ENCODE assay signal across 9 mouse cellular contexts in the genomic region with DNA sequence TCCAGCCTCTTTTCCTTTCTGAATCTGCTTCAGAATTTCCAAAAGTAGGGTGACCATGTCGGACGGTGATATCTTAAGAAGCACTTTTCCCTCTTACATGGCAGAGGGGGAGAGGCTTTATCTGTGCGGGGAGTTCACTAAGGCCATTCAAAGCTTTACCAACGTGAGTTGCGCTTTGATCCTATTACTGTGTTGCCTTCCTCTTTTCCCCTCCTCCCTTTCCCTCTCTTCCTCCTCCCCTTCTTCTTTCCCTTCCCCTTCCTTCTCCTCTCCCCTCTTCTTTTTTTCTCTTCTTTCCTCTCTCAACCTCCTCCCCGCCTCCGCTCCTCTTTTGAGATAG. TPM values are rescaled to one million over a fixed set of nuclear protein-coding genes. Genes with fewer than 3 reads are reported as not detected.
DNase-seq lines count a peak whose midpoint lies in the region; ATAC-seq and TF ChIP-seq lines count a peak whose summit lies in the region.
"Had no signal": no experiment of that assay in that cellular context is flagged by ENCODE, and none has a peak within 500 bp of the region (broad histone marks: within the 10 kb centered on the region; RNA-seq: fewer than 3 reads in every experiment).

No protein-coding gene starts in this region.

- intact Hi-C loops in heart, postnatal 25 days (cut with DNase I), result loop anchor here (5.0 kb wide), 1 partner anchor 188 kb away; a partner anchor contains a TSS

- no peaks in the 10 kb centered on the region for H3K27me3 ChIP-seq in heart, postnatal 0 days (ENCODE audit: control insufficient read depth, insufficient read depth, low read length)
- H3K27me3 ChIP-seq in hindbrain, embryonic 13.5 days, result 0 out of 2 replicates have a peak, but pooled peaks cover 3% of the 10 kb centered on the region
- no peaks in the 10 kb centered on the region for H3K27me3 ChIP-seq in midbrain, embryonic 11.5 days (ENCODE audit: control insufficient read depth, insufficient read depth, low read length)

- no peak for TF ChIP-seq EP300 in heart, postnatal 0 days (IDR thresholded peaks at IDR 0.05; ENCODE audit: low read depth)

- no peaks in the 10 kb centered on the region for H3K9me3 ChIP-seq in heart, postnatal 0 days (replicated peaks; ENCODE audit: control insufficient read depth, low read length)
- no peaks in the 10 kb centered on the region for H3K9me3 ChIP-seq in hindbrain, embryonic 13.5 days
- H3K9me3 ChIP-seq in midbrain, embryonic 11.5 days (ENCODE audit: control insufficient read depth, low read length), result no peaks in the 10 kb centered on the region

- H3K9ac ChIP-seq in heart, postnatal 0 days (replicated peaks; ENCODE audit: low read depth, low read length), result peak overlapping the region; percentile 12; the same call in 1 of the 2 replicates
- H3K9ac ChIP-seq in hindbrain, embryonic 13.5 days, result peak overlapping the region; percentile 66
- H3K9ac ChIP-seq in midbrain, embryonic 11.5 days (ENCODE audit: low read length), result peak overlapping the region; percentile 73

- 0 out of 2 replicates have a peak, but pooled peaks cover 5% of the 10 kb centered on the region for H3K4me1 ChIP-seq in heart, postnatal 0 days (ENCODE audit: control insufficient read depth, insufficient read depth)
- H3K4me1 ChIP-seq in bone marrow, adult 2 months (ENCODE audit: control insufficient read depth, insufficient read depth, low read length), result peaks cover 10% of the 10 kb centered on the region; the same call in 1 of the 2 replicates
- H3K4me1 ChIP-seq in hindbrain, embryonic 13.5 days (replicated peaks), result peaks cover 18% of the 10 kb centered on the region
- peaks cover 6% of the 10 kb centered on the region for H3K4me1 ChIP-seq in midbrain, embryonic 11.5 days (ENCODE audit: control insufficient read depth, insufficient read depth, low read length)

- WGBS in heart, postnatal 0 days, result 20% methylated on average over 7 of the region's 7 CpGs
- 24% methylated on average over 7 of the region's 7 CpGs for WGBS in bone marrow, adult 2 months
- WGBS in hindbrain, embryonic 13.5 days, result 26% methylated on average over 7 of the region's 7 CpGs
- 24% methylated on average over 7 of the region's 7 CpGs for WGBS in midbrain, embryonic 11.5 days

- H3K36me3 ChIP-seq in heart, postnatal 0 days (replicated peaks; ENCODE audit: control insufficient read depth, insufficient read depth, low read length), result no peaks in the 10 kb centered on the region
- H3K36me3 ChIP-seq in hindbrain, embryonic 13.5 days, result no peaks in the 10 kb centered on the region
- no peaks in the 10 kb centered on the region for H3K36me3 ChIP-seq in midbrain, embryonic 11.5 days (ENCODE audit: control insufficient read depth, insufficient read depth, low read length)

- peak overlapping the region; percentile 54 for H3K4me3 ChIP-seq in heart, postnatal 0 days (ENCODE audit: low read depth, low read length)
- peak overlapping the region; percentile 54 for H3K4me3 ChIP-seq in bone marrow, adult 2 months (replicated peaks; ENCODE audit: control insufficient read depth, low read depth, low read length)
- H3K4me3 ChIP-seq in hindbrain, embryonic 13.5 days, result peak overlapping the region; percentile 47
- H3K4me3 ChIP-seq in midbrain, embryonic 11.5 days (ENCODE audit: low read depth, low read length), result peak overlapping the region; percentile 42

- peak overlapping the region; percentile 70 for H3K4me2 ChIP-seq in heart, postnatal 0 days (ENCODE audit: low read depth, low read length)
- H3K4me2 ChIP-seq in hindbrain, embryonic 13.5 days, result peak overlapping the region; percentile 68
- peak overlapping the region; percentile 72 for H3K4me2 ChIP-seq in midbrain, embryonic 11.5 days

- ATAC-seq in heart, postnatal 0 days (ENCODE audit: insufficient read depth, low read depth), result peak; percentile 19
- ATAC-seq in hindbrain, embryonic 13.5 days (ENCODE audit: low FRiP score), result peak; percentile 61
- ATAC-seq in midbrain, embryonic 11.5 days (ENCODE audit: low FRiP score), result peak; percentile 64

- DNase-seq in heart, postnatal 0 days (ENCODE audit: low spot score), result no peak
- no peak for DNase-seq in heart, postnatal 25 days (ENCODE audit: low spot score)
- DNase-seq in midbrain, embryonic 11.5 days (ENCODE audit: low spot score, missing footprints), result no peak
- no peak for DNase-seq in urinary bladder, postnatal 36 days (ENCODE audit: low spot score in 2 of 2)
- no peak for DNase-seq in urinary bladder, postnatal 4 days (ENCODE audit: low spot score in 2 of 2)
- no peak for DNase-seq in layer of hippocampus, postnatal 10 days (ENCODE audit: low spot score in 2 of 2)

- peak overlapping the region; percentile 63 for H3K27ac ChIP-seq in heart, postnatal 0 days (ENCODE audit: low read depth)
- peak overlapping the region; percentile 86; the same call in 1 of the 2 replicates for H3K27ac ChIP-seq in bone marrow, adult 2 months (ENCODE audit: control insufficient read depth, insufficient read depth, low read depth, low read length, poor library complexity)
- peak overlapping the region; percentile 79 for H3K27ac ChIP-seq in hindbrain, embryonic 13.5 days
- H3K27ac ChIP-seq in midbrain, embryonic 11.5 days (ENCODE audit: low read depth, low read length), result no peak overlapping the region; the same call in 1 of the 2 replicates

- TF ChIP-seq CTCF in heart, postnatal 0 days (IDR thresholded peaks at IDR 0.05; ENCODE audit: low read depth), result no peak
- TF ChIP-seq CTCF in bone marrow, adult 2 months (IDR thresholded peaks at IDR 0.05; ENCODE audit: control insufficient read depth, insufficient read depth, low read length), result no peak

- TF ChIP-seq POLR2A in bone marrow, adult 2 months (IDR thresholded peaks at IDR 0.05; ENCODE audit: borderline replicate concordance, control insufficient read depth, low read depth, low read length), result no peak

RNA-seq across cellular contexts. Expression of a gene that starts 0.3 kb away (rescaled TPM):
- total RNA-seq in heart, postnatal 0 days (2014; rRNA removed; ENCODE audit: low replicate concordance), result 0.23 and 0.39 TPM in 2 replicates
- polyA plus RNA-seq in heart, postnatal 0 days (2015; fragmentation: Nextera tagmentation; extraction: Ambion mirVana), result 0.37 TPM in 2 replicates
- total RNA-seq in heart, postnatal 25 days (2021), result under 1 TPM; 0.20 to 0.31 TPM
- polyA plus RNA-seq in bone marrow, adult 2 months (2011; ENCODE audit: insufficient read depth, insufficient read length, low replicate concordance, missing spikeins), result 0.35 TPM in 1 of 2 replicates, not detected in the other
- 2.0 and 2.8 TPM in 2 replicates for polyA plus RNA-seq in hindbrain, embryonic 13.5 days (2015; fragmentation: Nextera tagmentation; extraction: Ambion mirVana)
- 1.4 and 1.8 TPM in 2 replicates for polyA plus RNA-seq in midbrain, embryonic 11.5 days (2014; fragmentation: Nextera tagmentation; extraction: Ambion mirVana)
- 1 to 10 TPM; 1.0 to 1.6 TPM for total RNA-seq in layer of hippocampus, postnatal 10 days (2021)
- total RNA-seq: hematopoietic stem cell, adult 5-6 weeks had no signal

RNA-seq across cellular contexts. Expression of a gene that starts 17.9 kb away (rescaled TPM):
- 68.4 and 75.6 TPM in 2 replicates for total RNA-seq in heart, postnatal 0 days (2014; rRNA removed; ENCODE audit: low replicate concordance)
- polyA plus RNA-seq in heart, postnatal 0 days (2015; fragmentation: Nextera tagmentation; extraction: Ambion mirVana), result 32.3 and 35.5 TPM in 2 replicates
- total RNA-seq in heart, postnatal 25 days (2021), result 10 to 100 TPM; 31.6 to 41.6 TPM
- 12.8 and 31.2 TPM in 2 replicates for polyA plus RNA-seq in bone marrow, adult 2 months (2011; ENCODE audit: insufficient read depth, insufficient read length, low replicate concordance, missing spikeins)
- 255 and 257 TPM in 2 replicates for polyA plus RNA-seq in hindbrain, embryonic 13.5 days (2015; fragmentation: Nextera tagmentation; extraction: Ambion mirVana)
- 298 and 314 TPM in 2 replicates for polyA plus RNA-seq in midbrain, embryonic 11.5 days (2014; fragmentation: Nextera tagmentation; extraction: Ambion mirVana)
- 100 to 1,000 TPM; 127 to 134 TPM for total RNA-seq in layer of hippocampus, postnatal 10 days (2021)

RNA-seq across cellular contexts. Expression of a gene that starts 29.0 kb away (rescaled TPM):
- total RNA-seq in heart, postnatal 0 days (2014; rRNA removed; ENCODE audit: low replicate concordance), result 10.8 and 28.3 TPM in 2 replicates
- polyA plus RNA-seq in heart, postnatal 0 days (2015; fragmentation: Nextera tagmentation; extraction: Ambion mirVana), result 11.5 and 12.4 TPM in 2 replicates
- 1 to 10 TPM; 5.4 to 7.3 TPM for total RNA-seq in heart, postnatal 25 days (2021)
- 25.0 and 35.7 TPM in 2 replicates for polyA plus RNA-seq in bone marrow, adult 2 months (2011; ENCODE audit: insufficient read depth, insufficient read length, low replicate concordance, missing spikeins)
- 34.5 and 37.0 TPM in 2 replicates for polyA plus RNA-seq in hindbrain, embryonic 13.5 days (2015; fragmentation: Nextera tagmentation; extraction: Ambion mirVana)
- 15.7 and 16.9 TPM in 2 replicates for polyA plus RNA-seq in midbrain, embryonic 11.5 days (2014; fragmentation: Nextera tagmentation; extraction: Ambion mirVana)
- 10 to 100 TPM; 88.0 to 92.7 TPM for total RNA-seq in layer of hippocampus, postnatal 10 days (2021)

Comparison
In these comparisons a context has a peak if more than half of its experiments do, and no peak if none do; other contexts are left out.
1. H3K9ac ChIP-seq: peak in every context shown above with its lines; median percentile 73 in midbrain, embryonic 11.5 days; 66 in hindbrain, embryonic 13.5 days; 12 in heart, postnatal 0 days.